Mouse (Mus musculus): ENCODE measurements around the gene Tbx15. TPM values are rescaled to one million over a fixed set of nuclear protein-coding genes. Genes with fewer than 3 reads are reported as not detected.

Tbx15 gene
- polyA plus RNA-seq (2012; rRNA removed): 0.11 and 0.19 TPM in 2 replicates

- no peak within 1 kb of the TSS for H3K27ac ChIP-seq (ENCODE audit: control insufficient read depth, insufficient read depth, low read depth, low read length)
Observed at GRCm38 (mm10) chr3:99240213-99240720, at the start of gene Tbx15. TSS of gene Tbx15 (plus strand) at chr3:99240381.

GRCm38 (mm10) chr3:99193576-99193975, 46.6 kb upstream of the Tbx15 start:
- H3K27me3 ChIP-seq (ENCODE audit: control insufficient read depth, insufficient read depth, low read length): no peaks in the 10 kb centered on the region
- no peak for TF ChIP-seq CTCF (IDR thresholded peaks at IDR 0.05; ENCODE audit: control insufficient read depth, insufficient read depth, insufficient replicate concordance, low read depth, low read length)
- no peak for TF ChIP-seq POLR2A (IDR thresholded peaks at IDR 0.05; ENCODE audit: control insufficient read depth, low read depth, low read length)
- H3K27ac ChIP-seq (ENCODE audit: control insufficient read depth, insufficient read depth, low read depth, low read length): no peak overlapping the region
- H3K4me1 ChIP-seq (ENCODE audit: control insufficient read depth, insufficient read depth, low read length): no peaks in the 10 kb centered on the region
- no peak overlapping the region for H3K4me3 ChIP-seq (ENCODE audit: control insufficient read depth, low read depth, low read length)
- H3K36me3 ChIP-seq (ENCODE audit: control insufficient read depth, insufficient read depth, low read length): no peaks in the 10 kb centered on the region

More at GRCm38 (mm10) chr3:99240213-99240720, at the start of gene Tbx15:
- Histone ChIP-seq H3K4me1 (ENCODE audit: control insufficient read depth, insufficient read depth, low read length) (peaks cover 5% of the 10 kb centered on the region), H3K27me3 (ENCODE audit: control insufficient read depth, insufficient read depth, low read length) (peaks cover 7% of the 10 kb centered on the region), H3K4me3 (ENCODE audit: control insufficient read depth, low read depth, low read length) (no peak within 1 kb of the TSS; the same call in 1 of the 2 replicates), H3K36me3 (ENCODE audit: control insufficient read depth, insufficient read depth, low read length) (no peaks in the 10 kb centered on the region)
- TF ChIP-seq POLR2A (IDR thresholded peaks at IDR 0.05; ENCODE audit: control insufficient read depth, low read depth, low read length) (no peak), CTCF (IDR thresholded peaks at IDR 0.05; ENCODE audit: control insufficient read depth, insufficient read depth, insufficient replicate concordance, low read depth, low read length) (no peak)

GRCm38 (mm10) chr3:99203331-99203730, 36.9 kb upstream of the Tbx15 start:
- Histone ChIP-seq H3K4me3 (ENCODE audit: control insufficient read depth, low read depth, low read length) (no peak overlapping the region), H3K27me3 (ENCODE audit: control insufficient read depth, insufficient read depth, low read length) (no peaks in the 10 kb centered on the region), H3K27ac (ENCODE audit: control insufficient read depth, insufficient read depth, low read depth, low read length) (no peak overlapping the region), H3K4me1 (ENCODE audit: control insufficient read depth, insufficient read depth, low read length) (no peaks in the 10 kb centered on the region), H3K36me3 (ENCODE audit: control insufficient read depth, insufficient read depth, low read length) (no peaks in the 10 kb centered on the region)
- TF ChIP-seq POLR2A (IDR thresholded peaks at IDR 0.05; ENCODE audit: control insufficient read depth, low read depth, low read length) (no peak), CTCF (IDR thresholded peaks at IDR 0.05; ENCODE audit: control insufficient read depth, insufficient read depth, insufficient replicate concordance, low read depth, low read length) (no peak)

- no peaks in the 10 kb centered on the region for H3K4me1 ChIP-seq (ENCODE audit: control insufficient read depth, insufficient read depth, low read length)
- no peak overlapping the region for H3K27ac ChIP-seq (ENCODE audit: control insufficient read depth, insufficient read depth, low read depth, low read length)
- H3K36me3 ChIP-seq (ENCODE audit: control insufficient read depth, insufficient read depth, low read length): no peaks in the 10 kb centered on the region
- TF ChIP-seq POLR2A (IDR thresholded peaks at IDR 0.05; ENCODE audit: control insufficient read depth, low read depth, low read length) (no peak), CTCF (IDR thresholded peaks at IDR 0.05; ENCODE audit: control insufficient read depth, insufficient read depth, insufficient replicate concordance, low read depth, low read length) (no peak)
- no peak overlapping the region for H3K4me3 ChIP-seq (ENCODE audit: control insufficient read depth, low read depth, low read length)
- no peaks in the 10 kb centered on the region for H3K27me3 ChIP-seq (ENCODE audit: control insufficient read depth, insufficient read depth, low read length)
Observed at GRCm38 (mm10) chr3:99208416-99208815, 31.8 kb upstream of the Tbx15 start.

GRCm38 (mm10) chr3:99211105-99211698, 29.0 kb upstream of the Tbx15 start:
- Histone ChIP-seq H3K27ac (ENCODE audit: control insufficient read depth, insufficient read depth, low read depth, low read length) (no peak overlapping the region), H3K27me3 (ENCODE audit: control insufficient read depth, insufficient read depth, low read length) (no peaks in the 10 kb centered on the region)
- TF ChIP-seq CTCF (IDR thresholded peaks at IDR 0.05; ENCODE audit: control insufficient read depth, insufficient read depth, insufficient replicate concordance, low read depth, low read length) (no peak), POLR2A (IDR thresholded peaks at IDR 0.05; ENCODE audit: control insufficient read depth, low read depth, low read length) (no peak)

GRCm38 (mm10) chr3:99227807-99228206, 12.4 kb upstream of the Tbx15 start:
- Histone ChIP-seq H3K36me3 (ENCODE audit: control insufficient read depth, insufficient read depth, low read length) (no peaks in the 10 kb centered on the region), H3K4me1 (ENCODE audit: control insufficient read depth, insufficient read depth, low read length) (no peaks in the 10 kb centered on the region), H3K27ac (ENCODE audit: control insufficient read depth, insufficient read depth, low read depth, low read length) (no peak overlapping the region), H3K27me3 (ENCODE audit: control insufficient read depth, insufficient read depth, low read length) (no peaks in the 10 kb centered on the region), H3K4me3 (ENCODE audit: control insufficient read depth, low read depth, low read length) (no peak overlapping the region)
- no peak for TF ChIP-seq POLR2A (IDR thresholded peaks at IDR 0.05; ENCODE audit: control insufficient read depth, low read depth, low read length)
- TF ChIP-seq CTCF (IDR thresholded peaks at IDR 0.05; ENCODE audit: control insufficient read depth, insufficient read depth, insufficient replicate concordance, low read depth, low read length): no peak

More at GRCm38 (mm10) chr3:99211105-99211698, 29.0 kb upstream of the Tbx15 start:
- Histone ChIP-seq H3K4me1 (ENCODE audit: control insufficient read depth, insufficient read depth, low read length) (no peaks in the 10 kb centered on the region), H3K4me3 (ENCODE audit: control insufficient read depth, low read depth, low read length) (no peak overlapping the region), H3K36me3 (ENCODE audit: control insufficient read depth, insufficient read depth, low read length) (no peaks in the 10 kb centered on the region)

GRCm38 (mm10) chr3:99233393-99234318, 6.5 kb upstream of the Tbx15 start:
- H3K27me3 ChIP-seq (ENCODE audit: control insufficient read depth, insufficient read depth, low read length): 0 out of 2 replicates have a peak, but pooled peaks cover 3% of the 10 kb centered on the region

More at GRCm38 (mm10) chr3:99233393-99234318, 6.5 kb upstream of the Tbx15 start:
- TF ChIP-seq POLR2A (IDR thresholded peaks at IDR 0.05; ENCODE audit: control insufficient read depth, low read depth, low read length): no peak
- TF ChIP-seq CTCF (IDR thresholded peaks at IDR 0.05; ENCODE audit: control insufficient read depth, insufficient read depth, insufficient replicate concordance, low read depth, low read length): no peak
- H3K36me3 ChIP-seq (ENCODE audit: control insufficient read depth, insufficient read depth, low read length): no peaks in the 10 kb centered on the region
- H3K27ac ChIP-seq (ENCODE audit: control insufficient read depth, insufficient read depth, low read depth, low read length): no peak overlapping the region
- no peak overlapping the region; the same call in 1 of the 2 replicates for H3K4me3 ChIP-seq (ENCODE audit: control insufficient read depth, low read depth, low read length)
- H3K4me1 ChIP-seq (ENCODE audit: control insufficient read depth, insufficient read depth, low read length): peaks cover 9% of the 10 kb centered on the region
